Mouse (Mus musculus) liver, embryonic 15.5 days (tissue): Measurements from ENCODE around the gene Tes. TPM values are rescaled to one million over a fixed set of nuclear protein-coding genes. Genes with fewer than 3 reads are reported as not detected.
"Not testable (repeated sequence)": the region's sequence is repeated elsewhere in the genome, so short reads cannot be mapped to it uniquely, and the experiment has no call there.

Experiments used
- ATAC-seq: fragments of 200-750 bp; cut with Nextera tagmentation; 2 replicates; pipeline ENCODE4 v1.8.0; 2017; ENCODE audit warnings: moderate number of reproducible peaks, mild to moderate bottlenecking, moderate library complexity; ENCODE audit not compliant: insufficient read depth
- H3K27ac ChIP-seq: fragments of 300-500 bp; sonication (generic); replicated peaks from 2 replicates; pipeline ENCODE4 v1.5.1; 2015; ENCODE audit warnings: mild to moderate bottlenecking, inconsistent platforms
- H3K27me3 ChIP-seq: fragments of 300-500 bp; sonication (generic); 2 replicates; pipeline ENCODE4 v1.6.1; 2015; ENCODE audit warnings: mild to moderate bottlenecking, inconsistent platforms
- H3K36me3 ChIP-seq: fragments of 300-500 bp; sonication (generic); replicated peaks from 2 replicates; pipeline ENCODE4 v1.6.1; 2015; ENCODE audit warnings: moderate library complexity, mild to moderate bottlenecking, inconsistent platforms
- H3K4me1 ChIP-seq: fragments of 300-500 bp; sonication (generic); replicated peaks from 2 replicates; pipeline ENCODE4 v1.6.1; 2015; ENCODE audit warnings: inconsistent platforms
- H3K4me2 ChIP-seq: fragments of 300-500 bp; sonication (generic); 2 replicates; pipeline ENCODE4 v1.6.1; 2015; ENCODE audit warnings: moderate library complexity, mild to moderate bottlenecking, inconsistent platforms
- H3K4me3 ChIP-seq: fragments of 300-500 bp; sonication (generic); replicated peaks from 2 replicates; pipeline ENCODE4 v1.5.1; 2015; ENCODE audit warnings: mild to moderate bottlenecking, inconsistent platforms
- H3K9ac ChIP-seq: fragments of 300-500 bp; sonication (generic); 2 replicates; pipeline ENCODE4 v1.6.1; 2015; ENCODE audit warnings: moderate library complexity, mild to moderate bottlenecking, inconsistent platforms
- H3K9me3 ChIP-seq: fragments of 300-500 bp; sonication (generic); replicated peaks from 2 replicates; pipeline ENCODE4 v1.6.1; 2016; ENCODE audit warnings: inconsistent platforms
- WGBS: fragments of 180-500 bp; shearing (Covaris S2); methylation state at CpG from one replicate; pipeline ENCODE4 v1.1.7; 2015; ENCODE audit warnings: mixed read lengths; ENCODE audit not compliant: insufficient replicate concordance; 5-methylcytosine and 5-hydroxymethylcytosine counted together
- polyA plus RNA-seq: library from polyadenylated mRNA; unstranded; fragments of >200 nt; fragmentation: Nextera tagmentation; extraction: Ambion mirVana; gene quantifications from 2 replicates; pipeline ENCODE4 v1.2.1, GENCODE M21; 2015

Tes gene
- polyA plus RNA-seq, 1 experiment from 2014 or later = 3.7 TPM

- H3K27ac ChIP-seq = no peak overlapping the region
- 53% methylated on average over 2 of the region's 2 CpGs for WGBS
- no peak overlapping the region for H3K4me2 ChIP-seq
Observed at GRCm38 (mm10) chr6:17059501-17059900, 5.4 kb upstream of the Tes start.

GRCm38 (mm10) chr6:17060154-17060553 lies 4.8 kb upstream of the Tes start:
- H3K9ac ChIP-seq = no peak overlapping the region
- no peaks in the 10 kb centered on the region for H3K36me3 ChIP-seq
- H3K4me3 ChIP-seq = no peak overlapping the region
- no peak overlapping the region for H3K4me2 ChIP-seq
- WGBS = 69% methylated on average over 2 of the region's 2 CpGs
- H3K27me3 ChIP-seq = peaks cover 13% of the 10 kb centered on the region; the same call in 1 of the 2 replicates
- H3K4me1 ChIP-seq = peaks cover 6% of the 10 kb centered on the region
- H3K9me3 ChIP-seq = no peaks in the 10 kb centered on the region
- ATAC-seq = no peak
- no peak overlapping the region for H3K27ac ChIP-seq

More at GRCm38 (mm10) chr6:17059501-17059900, 5.4 kb upstream of the Tes start:
- ATAC-seq = no peak
- Histone ChIP-seq H3K27me3 (peaks cover 7% of the 10 kb centered on the region; the same call in 1 of the 2 replicates), H3K4me3 (no peak overlapping the region), H3K36me3 (no peaks in the 10 kb centered on the region), H3K4me1 (no peaks in the 10 kb centered on the region), H3K9me3 (no peaks in the 10 kb centered on the region), H3K9ac (no peak overlapping the region)

GRCm38 (mm10) chr6:17061826-17062225 lies 3.1 kb upstream of the Tes start:
- Histone ChIP-seq H3K27me3 (peaks cover 27% of the 10 kb centered on the region), H3K4me1 (peaks cover 14% of the 10 kb centered on the region)
- not testable (repeated sequence) for ATAC-seq, H3K36me3 ChIP-seq, H3K4me2 ChIP-seq, H3K9ac ChIP-seq, H3K27ac ChIP-seq, H3K9me3 ChIP-seq, H3K4me3 ChIP-seq
- 56% methylated on average over 4 of the region's 4 CpGs for WGBS

- Histone ChIP-seq H3K9me3 (no peaks in the 10 kb centered on the region), H3K27ac (no peak overlapping the region), H3K36me3 (no peaks in the 10 kb centered on the region), H3K27me3 (peaks cover 27% of the 10 kb centered on the region), H3K4me1 (peaks cover 14% of the 10 kb centered on the region), H3K9ac (no peak overlapping the region), H3K4me2 (no peak overlapping the region), H3K4me3 (no peak overlapping the region)
- WGBS = 67% methylated on average over 6 of the region's 6 CpGs
- no peak for ATAC-seq
Observed at GRCm38 (mm10) chr6:17062366-17062765, 2.6 kb upstream of the Tes start.

GRCm38 (mm10) chr6:17065791-17066169 lies 831 bp downstream of the Tes start:
- H3K4me3 ChIP-seq = peak overlapping the region; percentile 60
- peaks cover 14% of the 10 kb centered on the region for H3K4me1 ChIP-seq
- H3K4me2 ChIP-seq = peak overlapping the region; percentile 75
- 2% methylated on average over 12 of the region's 12 CpGs for WGBS
- H3K9me3 ChIP-seq = no peaks in the 10 kb centered on the region
- H3K9ac ChIP-seq = no peak overlapping the region
- peaks cover 27% of the 10 kb centered on the region for H3K27me3 ChIP-seq
- no peaks in the 10 kb centered on the region for H3K36me3 ChIP-seq
- no peak overlapping the region; the same call in 1 of the 2 replicates for H3K27ac ChIP-seq
- ATAC-seq = no peak

- Histone ChIP-seq H3K4me1 (peaks cover 14% of the 10 kb centered on the region), H3K27ac (no peak overlapping the region), H3K4me3 (peak overlapping the region; percentile 60; the same call in 1 of the 2 replicates), H3K27me3 (peaks cover 27% of the 10 kb centered on the region), H3K9ac (no peak overlapping the region), H3K4me2 (peak overlapping the region; percentile 75; the same call in 1 of the 2 replicates), H3K9me3 (no peaks in the 10 kb centered on the region), H3K36me3 (no peaks in the 10 kb centered on the region)
- no peak for ATAC-seq
- WGBS = 25% methylated on average over 11 of the region's 11 CpGs
Observed at GRCm38 (mm10) chr6:17066211-17066940, 1.4 kb downstream of the Tes start.

- Histone ChIP-seq H3K4me2 (no peak overlapping the region), H3K9me3 (no peaks in the 10 kb centered on the region), H3K36me3 (no peaks in the 10 kb centered on the region), H3K27me3 (no peaks in the 10 kb centered on the region), H3K4me1 (no peaks in the 10 kb centered on the region), H3K27ac (no peak overlapping the region), H3K4me3 (no peak overlapping the region), H3K9ac (no peak overlapping the region)
- ATAC-seq = no peak
- 79% methylated on average over 3 of the region's 3 CpGs for WGBS
Observed at GRCm38 (mm10) chr6:17071899-17072298, 7.0 kb downstream of the Tes start.

- no peak for ATAC-seq
- no peaks in the 10 kb centered on the region for H3K27me3 ChIP-seq
- H3K27ac ChIP-seq = no peak overlapping the region
Observed at GRCm38 (mm10) chr6:17072338-17072737, 7.4 kb downstream of the Tes start.

GRCm38 (mm10) chr6:17072763-17073484 lies 8.0 kb downstream of the Tes start:
- Histone ChIP-seq H3K27ac (no peak overlapping the region), H3K27me3 (no peaks in the 10 kb centered on the region), H3K4me1 (no peaks in the 10 kb centered on the region), H3K9ac (no peak overlapping the region), H3K4me2 (no peak overlapping the region), H3K4me3 (no peak overlapping the region), H3K9me3 (no peaks in the 10 kb centered on the region), H3K36me3 (no peaks in the 10 kb centered on the region)
- ATAC-seq = no peak
- 63% methylated on average over 7 of the region's 7 CpGs for WGBS

More at GRCm38 (mm10) chr6:17072338-17072737, 7.4 kb downstream of the Tes start:
- 59% methylated on average over 5 of the region's 5 CpGs for WGBS
- no peaks in the 10 kb centered on the region for H3K36me3 ChIP-seq
- H3K9ac ChIP-seq = no peak overlapping the region
- H3K4me2 ChIP-seq = no peak overlapping the region
- no peak overlapping the region for H3K4me3 ChIP-seq
- no peaks in the 10 kb centered on the region for H3K9me3 ChIP-seq
- H3K4me1 ChIP-seq = no peaks in the 10 kb centered on the region

GRCm38 (mm10) chr6:17077270-17077669 lies 12.3 kb downstream of the Tes start:
- 67% methylated on average over 9 of the region's 9 CpGs for WGBS
- H3K36me3 ChIP-seq = no peaks in the 10 kb centered on the region
- ATAC-seq = no peak

GRCm38 (mm10) chr6:17077720-17078119 lies 12.8 kb downstream of the Tes start:
- ATAC-seq = no peak
- H3K27me3 ChIP-seq = no peaks in the 10 kb centered on the region
- no peaks in the 10 kb centered on the region for H3K9me3 ChIP-seq
- H3K27ac ChIP-seq = no peak overlapping the region
- H3K4me3 ChIP-seq = no peak overlapping the region
- WGBS = 43% methylated on average over 3 of the region's 3 CpGs
- H3K36me3 ChIP-seq = no peaks in the 10 kb centered on the region
- no peak overlapping the region for H3K4me2 ChIP-seq
- H3K9ac ChIP-seq = no peak overlapping the region
- no peaks in the 10 kb centered on the region for H3K4me1 ChIP-seq

More at GRCm38 (mm10) chr6:17077270-17077669, 12.3 kb downstream of the Tes start:
- Histone ChIP-seq H3K27me3 (no peaks in the 10 kb centered on the region), H3K4me2 (no peak overlapping the region), H3K27ac (no peak overlapping the region), H3K9ac (no peak overlapping the region), H3K4me1 (no peaks in the 10 kb centered on the region), H3K4me3 (no peak overlapping the region), H3K9me3 (no peaks in the 10 kb centered on the region)
